Mouse (Mus musculus): ENCODE results near the gene Areg.

Areg gene

DNA sequence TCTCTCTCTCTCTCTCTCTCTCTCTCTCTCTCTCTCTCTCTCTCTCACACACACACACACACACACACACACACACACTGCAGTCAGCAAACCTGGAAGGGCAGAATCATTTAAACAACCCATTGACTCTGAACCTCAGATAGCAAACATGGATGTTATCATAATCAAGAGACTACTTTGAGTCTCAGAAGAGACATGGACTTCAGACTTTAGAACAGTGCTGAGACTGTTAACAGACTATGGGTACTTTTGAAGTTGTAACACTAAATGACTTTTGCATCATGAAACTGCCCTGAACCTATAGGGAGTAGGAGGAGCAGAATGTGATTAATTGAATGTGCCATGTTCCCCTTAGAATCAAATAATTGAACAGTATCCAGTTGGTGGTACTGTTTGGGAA is 37.0 kb downstream of the Areg start:
- DNase-seq: no peak

DNA sequence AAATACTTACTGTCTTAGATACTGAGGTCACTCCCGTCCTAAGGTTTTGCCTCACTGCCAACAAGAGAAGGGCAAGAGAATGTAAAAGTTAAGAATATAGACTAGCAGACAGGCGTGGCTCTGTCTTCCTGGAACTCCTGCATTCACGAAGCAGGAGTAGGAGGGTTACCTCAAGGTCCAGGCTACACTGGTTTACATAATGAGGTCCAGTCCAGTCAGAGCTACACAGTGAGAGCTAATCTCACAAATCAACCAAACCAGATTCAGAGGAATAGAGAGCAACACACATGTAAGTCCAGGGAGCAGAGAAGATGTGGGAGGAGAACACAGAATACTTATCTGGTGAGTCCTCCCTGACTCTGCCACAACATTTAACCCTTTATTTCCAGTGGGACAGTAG is 55.2 kb downstream of the Areg start:
- DNase-seq: no peak
